Mouse (Mus musculus): ENCODE data around the gene Rnf17. TPM values are rescaled to one million over a fixed set of nuclear protein-coding genes. Genes with fewer than 3 reads are reported as not detected.
A peak's percentile ranks its signal among the peaks of the same experiment; 100 is the strongest.

Rnf17 gene
- polyA plus RNA-seq, 1 experiment from 2014 or later: 2.4 TPM

DNA sequence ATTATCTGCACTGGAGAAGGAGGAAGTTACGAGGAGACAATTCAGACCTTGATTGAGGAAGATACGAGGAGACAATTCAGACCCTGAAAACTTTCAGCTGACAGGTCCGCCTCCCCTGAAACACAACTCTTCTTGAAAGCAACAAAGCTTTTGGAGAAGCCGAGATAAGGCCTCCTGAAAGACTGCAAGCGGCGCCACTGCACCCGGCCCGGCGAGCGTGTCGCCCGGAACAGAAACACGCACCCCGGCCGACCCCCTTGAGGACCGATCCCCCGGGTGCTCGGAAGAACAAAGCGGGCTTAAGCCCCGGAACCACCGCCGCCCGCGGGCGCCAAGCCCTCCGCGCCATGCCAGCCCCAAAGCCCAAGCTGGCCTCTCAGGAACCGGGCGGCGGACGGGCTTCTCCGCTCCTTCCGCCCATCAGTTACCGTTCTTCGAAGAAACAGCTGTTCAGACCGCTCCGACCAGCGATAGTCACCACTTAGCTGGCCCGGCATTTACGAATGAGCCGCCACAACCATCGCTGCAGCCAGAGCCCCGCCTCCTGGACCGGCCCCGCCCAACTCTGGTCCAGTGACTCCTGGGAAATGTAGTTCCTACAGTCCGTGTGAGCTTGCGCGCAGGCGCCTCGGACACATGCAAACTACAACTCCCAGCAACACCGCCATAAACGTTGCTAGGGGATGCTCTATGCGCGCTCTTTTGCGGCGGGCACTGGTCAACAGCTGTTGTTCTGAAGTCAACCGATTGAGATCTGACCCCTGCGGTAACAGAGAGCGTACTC lies 169.1 kb downstream of the Rnf17 start:
- peak overlapping the region; percentile 82 for H3K4me2 ChIP-seq (ENCODE audit: low read length)
- DNase-seq (peak; percentile 98), ATAC-seq (ENCODE audit: low FRiP score, low TSS enrichment) (peak; percentile 99)
- no peaks in the 10 kb centered on the region for H3K9me3 ChIP-seq (ENCODE audit: control insufficient read depth, low read length)
- H3K36me3 ChIP-seq (ENCODE audit: control insufficient read depth, insufficient read depth, low read length): no peaks in the 10 kb centered on the region
- peaks cover 9% of the 10 kb centered on the region for H3K4me1 ChIP-seq (ENCODE audit: control insufficient read depth, insufficient read depth, low read length)
- peak overlapping the region; percentile 64 for H3K9ac ChIP-seq (replicated peaks; ENCODE audit: low read length)
- under 1% methylated on average over 59 of the region's 59 CpGs for WGBS
- H3K4me3 ChIP-seq (replicated peaks; ENCODE audit: low read depth, low read length): peak overlapping the region; percentile 78
- H3K27me3 ChIP-seq (ENCODE audit: control insufficient read depth, insufficient read depth, low read length): no peaks in the 10 kb centered on the region
- peak overlapping the region; percentile 63 for H3K27ac ChIP-seq (replicated peaks; ENCODE audit: low read depth, low read length)

DNA sequence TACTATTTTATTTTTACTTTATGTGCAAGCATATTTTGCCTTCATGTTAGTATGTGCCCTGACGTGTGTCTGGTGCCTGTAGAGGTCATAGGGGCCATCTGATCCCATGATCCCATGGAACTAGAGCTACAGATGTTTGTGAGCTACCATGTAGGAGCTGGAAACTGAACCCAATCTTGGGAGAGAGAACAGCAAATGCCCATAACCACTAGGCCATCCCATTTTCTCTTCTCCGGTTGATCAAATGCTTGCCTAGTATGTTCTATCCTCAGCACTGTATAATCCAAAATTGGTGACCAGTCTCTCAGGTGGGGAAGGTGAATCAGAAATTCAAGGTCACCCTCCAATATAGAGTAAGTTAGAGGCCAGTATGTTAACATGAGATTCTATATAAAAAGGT lies 170.2 kb downstream of the Rnf17 start:
- Histone ChIP-seq H3K9me3 (ENCODE audit: control insufficient read depth, low read length) (no peaks in the 10 kb centered on the region), H3K36me3 (ENCODE audit: control insufficient read depth, insufficient read depth, low read length) (no peaks in the 10 kb centered on the region), H3K27me3 (ENCODE audit: control insufficient read depth, insufficient read depth, low read length) (no peaks in the 10 kb centered on the region), H3K4me2 (ENCODE audit: low read length) (peak overlapping the region; percentile 82), H3K9ac (replicated peaks; ENCODE audit: low read length) (peak overlapping the region; percentile 48), H3K4me1 (ENCODE audit: control insufficient read depth, insufficient read depth, low read length) (peaks cover 9% of the 10 kb centered on the region), H3K27ac (replicated peaks; ENCODE audit: low read depth, low read length) (no peak overlapping the region), H3K4me3 (replicated peaks; ENCODE audit: low read depth, low read length) (peak overlapping the region; percentile 78; the same call in 1 of the 2 replicates)
- 66% methylated on average over 2 of the region's 2 CpGs for WGBS
- no peak for DNase-seq
- no peak for ATAC-seq (ENCODE audit: low FRiP score, low TSS enrichment)

Other genes starting within 250 kb of the Rnf17 start
- gene Gzmg, start 243.0 kb upstream of the Rnf17 start, polyA plus RNA-seq (2014; fragmentation: Nextera tagmentation; extraction: Ambion mirVana): not detected in 2 replicates
- not detected in 2 replicates for gene Gzmn, start 228.0 kb upstream of the Rnf17 start, polyA plus RNA-seq (2014; fragmentation: Nextera tagmentation; extraction: Ambion mirVana)
- not detected in 2 replicates for gene Gzmf, start 191.2 kb upstream of the Rnf17 start, polyA plus RNA-seq (2014; fragmentation: Nextera tagmentation; extraction: Ambion mirVana)
- gene Gzmc, start 167.9 kb upstream of the Rnf17 start, polyA plus RNA-seq (2014; fragmentation: Nextera tagmentation; extraction: Ambion mirVana): not detected in 2 replicates
- not detected in 2 replicates for gene Gzmb, start 140.3 kb upstream of the Rnf17 start, polyA plus RNA-seq (2014; fragmentation: Nextera tagmentation; extraction: Ambion mirVana)
- gene Atp12a, start 37.5 kb upstream of the Rnf17 start, polyA plus RNA-seq (2014; fragmentation: Nextera tagmentation; extraction: Ambion mirVana): 0.37 TPM in 1 of 2 replicates, not detected in the other
- gene Cenpj, start 172.8 kb downstream of the Rnf17 start, polyA plus RNA-seq (2014; fragmentation: Nextera tagmentation; extraction: Ambion mirVana): 4.1 and 9.2 TPM in 2 replicates
- gene Parp4, start 173.0 kb downstream of the Rnf17 start, polyA plus RNA-seq (2014; fragmentation: Nextera tagmentation; extraction: Ambion mirVana): 0.61 and 1.1 TPM in 2 replicates

Data from midbrain, embryonic 14.5 days (tissue).